Mouse (Mus musculus) left cerebral cortex, postnatal 36 days (tissue): ENCODE measurements at regions not wholly inside any gene's neighbourhood (a gene's known extent, or its start where the extent isn't known, plus 50 kb on each side); places are given as distances from the start of the nearest gene placed in this dataset.
"Not testable (repeated sequence)": the region's sequence is repeated elsewhere in the genome, so short reads cannot be mapped to it uniquely, and the experiment has no call there.

ENCODE experiments used
- DNase-seq, 2 experiments: peaks; one replicate each; pipeline ENCODE4 v3.0.0; 2021 to 2022; ENCODE audit warnings: low spot score in 2 of 2, mixed read lengths in 1 of 2
- intact Hi-C: fragments of 180-260 bp; cut with DNase I; formaldehyde crosslinking; loops from one replicate; pipeline ENCODE4 v1.15.1; 2025

GRCm38 (mm10) chr5:75401734-75402133, 173.0 kb upstream of the Kit start:
- intact Hi-C loops = no loop called here
- DNase-seq = no peak

GRCm38 (mm10) chr5:75402631-75403030, 172.1 kb upstream of the Kit start:
- intact Hi-C loops = no loop called here
- no peak for DNase-seq

GRCm38 (mm10) chr5:75403531-75403930, 171.2 kb upstream of the Kit start:
- no peak for DNase-seq
- intact Hi-C loops = no loop called here

- intact Hi-C loops = no loop called here
- no peak for DNase-seq
Observed at GRCm38 (mm10) chr5:75404601-75405285, 170.0 kb upstream of the Kit start.

- no peak for DNase-seq
- intact Hi-C loops = no loop called here
Observed at GRCm38 (mm10) chr5:75405496-75405895, 169.2 kb upstream of the Kit start.

- DNase-seq = no peak
- intact Hi-C loops = no loop called here
Observed at GRCm38 (mm10) chr5:75407686-75408085, 167.0 kb upstream of the Kit start.

- DNase-seq = no peak
- intact Hi-C loops = no loop called here
Observed at GRCm38 (mm10) chr5:75410240-75411186, 164.2 kb upstream of the Kit start.

GRCm38 (mm10) chr5:75419282-75419681, 155.4 kb upstream of the Kit start:
- DNase-seq, intact Hi-C loops: not testable (repeated sequence)

- intact Hi-C loops = no loop called here
- DNase-seq = no peak
Observed at GRCm38 (mm10) chr5:75432885-75433284, 141.8 kb upstream of the Kit start.

- DNase-seq = no peak
- intact Hi-C loops = no loop called here
Observed at GRCm38 (mm10) chr5:75437924-75438323, 136.8 kb upstream of the Kit start.

- intact Hi-C loops = no loop called here
Observed at GRCm38 (mm10) chr5:75444024-75444604, 130.6 kb upstream of the Kit start.

GRCm38 (mm10) chr5:75446386-75446785, 128.3 kb upstream of the Kit start:
- intact Hi-C loops = no loop called here
- DNase-seq = no peak

More at GRCm38 (mm10) chr5:75444024-75444604, 130.6 kb upstream of the Kit start:
- DNase-seq = no peak

- no peak for DNase-seq
- intact Hi-C loops = no loop called here
Observed at GRCm38 (mm10) chr5:75449913-75450525, 124.7 kb upstream of the Kit start.

- DNase-seq = no peak
- intact Hi-C loops = no loop called here
Observed at GRCm38 (mm10) chr5:75450564-75450963, 124.2 kb upstream of the Kit start.

- no peak for DNase-seq
- intact Hi-C loops = no loop called here
Observed at GRCm38 (mm10) chr5:75451081-75451480, 123.6 kb upstream of the Kit start.

- intact Hi-C loops = no loop called here
- no peak for DNase-seq
Observed at GRCm38 (mm10) chr5:75451693-75452092, 123.0 kb upstream of the Kit start.

GRCm38 (mm10) chr5:75453757-75454390, 120.8 kb upstream of the Kit start:
- peak; percentile 8 to 18 for DNase-seq
- intact Hi-C loops = no loop called here

GRCm38 (mm10) chr5:75454961-75455541, 119.7 kb upstream of the Kit start:
- DNase-seq = no peak
- intact Hi-C loops = no loop called here

GRCm38 (mm10) chr5:75457403-75457802, 117.3 kb upstream of the Kit start:
- intact Hi-C loops = no loop called here
- DNase-seq = no peak
